Mouse (Mus musculus) forebrain, embryonic 11.5 days (tissue): ENCODE results near the gene Adamts12. TPM values are rescaled to one million over a fixed set of nuclear protein-coding genes. Genes with fewer than 3 reads are reported as not detected.
A peak's percentile ranks its signal among the peaks of the same experiment; 100 is the strongest.

Experiments
- ATAC-seq: fragments of 200-750 bp; cut with Nextera tagmentation; replicated peaks from 2 replicates; pipeline ENCODE4 v1.8.0; 2017; ENCODE audit warnings: moderate TSS enrichment; ENCODE audit not compliant: low FRiP score
- DNase-seq: peaks from one replicate; pipeline ENCODE4 v3.0.0-alpha.2; 2017; ENCODE audit warnings: low spot score
- H3K27ac ChIP-seq: fragments of 300-500 bp; sonication (generic); 2 replicates; pipeline ENCODE4 v1.5.1; 2014; ENCODE audit warnings: low read depth, low read length
- H3K27me3 ChIP-seq: fragments of 300-500 bp; sonication (generic); 2 replicates; pipeline ENCODE4 v1.6.1; 2014; ENCODE audit warnings: mild to moderate bottlenecking, low read length, mixed read lengths; ENCODE audit not compliant: control insufficient read depth, insufficient read depth
- H3K36me3 ChIP-seq: fragments of 300-500 bp; sonication (generic); 2 replicates; pipeline ENCODE4 v1.6.1; 2014; ENCODE audit warnings: mild to moderate bottlenecking, low read length, moderate library complexity, mixed read lengths; ENCODE audit not compliant: control insufficient read depth, insufficient read depth
- H3K4me1 ChIP-seq: fragments of 300-500 bp; sonication (generic); replicated peaks from 2 replicates; pipeline ENCODE4 v1.6.1; 2014; ENCODE audit warnings: low read length, mixed read lengths; ENCODE audit not compliant: control insufficient read depth, insufficient read depth
- H3K4me2 ChIP-seq: fragments of 300-500 bp; sonication (generic); 2 replicates; pipeline ENCODE4 v1.6.1; 2014; ENCODE audit warnings: low read depth, mild to moderate bottlenecking, low read length, moderate library complexity, mixed read lengths; ENCODE audit not compliant: severe bottlenecking
- H3K4me3 ChIP-seq: fragments of 300-500 bp; sonication (generic); 2 replicates; pipeline ENCODE4 v1.5.1; 2014; ENCODE audit warnings: low read depth, low read length
- H3K9ac ChIP-seq: fragments of 300-500 bp; sonication (generic); 2 replicates; pipeline ENCODE4 v1.6.1; 2014; ENCODE audit warnings: low read length
- H3K9me3 ChIP-seq: fragments of 300-500 bp; sonication (generic); 2 replicates; pipeline ENCODE4 v1.6.1; 2016; ENCODE audit warnings: low read length, mixed read lengths; ENCODE audit not compliant: control insufficient read depth
- WGBS: fragments of 180-500 bp; shearing (Covaris S2); extraction: QIAGEN DNeasy Blood & Tissue Kit; methylation state at CpG from one replicate; pipeline ENCODE4 v1.1.7; 2014; 5-methylcytosine and 5-hydroxymethylcytosine counted together
- polyA plus RNA-seq: library from polyadenylated mRNA; unstranded; fragments of >200 nt; fragmentation: Nextera tagmentation; extraction: Ambion mirVana; gene quantifications from 2 replicates; pipeline ENCODE4 v1.2.1, GENCODE M21; 2014

Gene Adamts12
- polyA plus RNA-seq, 1 experiment from 2014 or later: 2.1 TPM

DNA sequence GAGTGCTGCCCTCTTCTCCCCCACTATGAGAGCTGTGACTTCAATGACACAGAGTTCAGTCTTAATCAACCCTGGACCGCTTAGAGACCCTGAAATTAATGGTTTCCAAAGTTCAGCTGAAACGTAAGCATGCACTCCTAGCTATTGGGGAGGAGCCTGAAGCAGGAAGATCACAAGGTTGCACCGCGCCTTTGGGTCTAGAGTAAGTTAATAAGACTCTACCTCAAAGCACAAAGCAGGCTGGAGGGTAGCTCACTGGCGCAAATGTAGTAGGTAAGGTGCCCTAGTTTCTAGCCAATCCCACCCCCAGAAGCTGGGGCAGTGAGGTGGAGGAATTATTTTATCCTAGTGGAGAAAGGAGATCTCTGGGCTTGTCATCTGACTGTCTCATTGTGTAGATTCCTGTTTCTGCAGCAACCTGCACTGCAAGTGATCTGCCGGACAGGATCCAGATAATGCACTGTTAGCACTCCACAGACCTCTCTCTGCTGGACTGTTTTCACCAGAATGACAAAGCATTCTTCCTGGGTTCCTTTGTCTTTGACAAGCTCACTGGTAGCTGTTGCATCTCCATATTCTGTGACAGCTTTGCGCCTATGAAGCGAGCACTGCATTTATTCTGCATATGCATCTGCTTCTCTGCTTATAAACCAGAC is 315.0 kb downstream of the Adamts12 start:
- no peak for ATAC-seq
- no peaks in the 10 kb centered on the region for H3K27me3 ChIP-seq
- H3K36me3 ChIP-seq: peaks cover 6% of the 10 kb centered on the region
- H3K9ac ChIP-seq: no peak overlapping the region
- H3K9me3 ChIP-seq: no peaks in the 10 kb centered on the region
- H3K27ac ChIP-seq: no peak overlapping the region
- no peak overlapping the region for H3K4me2 ChIP-seq
- WGBS: 91% methylated on average over 8 of the region's 8 CpGs
- H3K4me3 ChIP-seq: no peak overlapping the region
- H3K4me1 ChIP-seq: no peaks in the 10 kb centered on the region
- DNase-seq: no peak

DNA sequence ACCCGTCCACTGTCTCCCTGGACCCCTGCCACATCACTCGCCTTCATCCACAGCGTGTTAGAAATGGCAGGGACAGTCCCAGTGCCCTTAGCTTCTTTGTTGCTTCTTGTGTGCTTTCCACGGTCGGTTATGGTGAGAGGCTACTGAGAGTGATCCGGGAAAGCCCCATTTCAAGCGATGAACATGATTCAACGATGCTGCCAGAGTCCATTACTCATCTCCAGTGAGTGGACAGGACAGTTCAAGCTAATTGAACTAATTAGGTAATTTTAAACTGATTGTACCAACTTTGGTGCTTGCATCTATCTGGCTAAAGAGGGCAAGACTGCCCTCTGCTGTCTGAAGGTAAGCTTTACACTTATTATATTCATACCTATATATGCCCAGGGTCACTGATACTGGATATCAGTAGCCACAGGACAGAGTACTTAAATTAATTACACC is 315.5 kb downstream of the Adamts12 start:
- Histone ChIP-seq H3K9me3 (no peaks in the 10 kb centered on the region), H3K4me2 (no peak overlapping the region), H3K36me3 (peaks cover 11% of the 10 kb centered on the region), H3K4me1 (no peaks in the 10 kb centered on the region), H3K27me3 (no peaks in the 10 kb centered on the region), H3K4me3 (no peak overlapping the region), H3K27ac (no peak overlapping the region), H3K9ac (no peak overlapping the region)
- ATAC-seq (peak; percentile 53; the same call in 1 of the 2 replicates), DNase-seq (no peak)
- 56% methylated on average over 8 of the region's 8 CpGs for whole genome bisulfite sequencing

DNA sequence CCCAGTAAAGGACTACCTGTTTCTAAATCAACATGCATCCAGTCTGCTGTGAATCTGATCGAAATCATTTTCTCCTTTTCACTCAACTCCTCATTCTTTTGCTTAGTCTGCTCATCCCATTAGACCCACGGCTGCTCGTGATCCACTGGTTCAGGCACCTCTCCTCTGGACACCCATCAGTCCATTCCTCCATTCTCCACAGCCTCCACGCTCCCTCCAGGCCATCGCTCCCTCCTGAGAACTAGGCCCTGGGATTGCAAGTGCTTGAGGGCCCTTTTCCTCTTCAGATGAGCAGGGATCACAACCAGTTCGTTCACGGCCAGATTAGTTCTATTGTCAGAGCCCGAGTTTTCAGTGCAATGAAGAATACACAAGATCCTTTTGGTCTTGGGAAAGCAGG is 316.0 kb downstream of the Adamts12 start:
- no peaks in the 10 kb centered on the region for H3K9me3 ChIP-seq
- ATAC-seq (0 out of 2 replicates have a peak, but pooled peaks have one; percentile 18), DNase-seq (no peak)
- WGBS: 78% methylated on average over 8 of the region's 8 CpGs
- H3K27ac ChIP-seq: no peak overlapping the region
- no peak overlapping the region for H3K9ac ChIP-seq
- no peaks in the 10 kb centered on the region for H3K27me3 ChIP-seq
- no peak overlapping the region for H3K4me3 ChIP-seq
- no peaks in the 10 kb centered on the region for H3K4me1 ChIP-seq
- H3K4me2 ChIP-seq: no peak overlapping the region
- H3K36me3 ChIP-seq: peaks cover 11% of the 10 kb centered on the region

DNA sequence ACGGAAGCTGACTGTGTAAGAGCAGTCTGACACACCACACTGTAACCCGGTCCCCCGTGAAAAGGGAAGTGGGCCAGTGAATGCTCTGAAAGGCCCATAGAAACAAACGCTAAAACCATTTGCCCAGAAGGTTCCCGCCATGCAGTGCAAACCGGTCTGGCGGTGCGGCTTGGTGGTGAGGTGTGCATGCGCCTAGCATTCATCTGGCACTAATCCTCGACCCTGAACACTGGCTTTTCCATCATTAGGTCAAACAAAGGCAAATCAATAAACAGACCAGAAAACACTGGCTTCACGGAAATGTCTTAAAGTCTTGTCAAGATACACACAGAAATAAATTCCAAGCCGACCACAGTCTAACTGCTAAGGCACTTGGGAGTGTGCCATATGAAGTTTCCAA is 318.0 kb downstream of the Adamts12 start:
- H3K4me3 ChIP-seq: no peak overlapping the region
- DNase-seq (no peak), ATAC-seq (no peak)
- WGBS: 90% methylated on average over 12 of the region's 12 CpGs
- H3K27me3 ChIP-seq: no peaks in the 10 kb centered on the region
- no peaks in the 10 kb centered on the region for H3K9me3 ChIP-seq
- H3K27ac ChIP-seq: no peak overlapping the region
- H3K4me2 ChIP-seq: no peak overlapping the region
- peaks cover 19% of the 10 kb centered on the region for H3K36me3 ChIP-seq
- no peak overlapping the region for H3K9ac ChIP-seq
- H3K4me1 ChIP-seq: no peaks in the 10 kb centered on the region

DNA sequence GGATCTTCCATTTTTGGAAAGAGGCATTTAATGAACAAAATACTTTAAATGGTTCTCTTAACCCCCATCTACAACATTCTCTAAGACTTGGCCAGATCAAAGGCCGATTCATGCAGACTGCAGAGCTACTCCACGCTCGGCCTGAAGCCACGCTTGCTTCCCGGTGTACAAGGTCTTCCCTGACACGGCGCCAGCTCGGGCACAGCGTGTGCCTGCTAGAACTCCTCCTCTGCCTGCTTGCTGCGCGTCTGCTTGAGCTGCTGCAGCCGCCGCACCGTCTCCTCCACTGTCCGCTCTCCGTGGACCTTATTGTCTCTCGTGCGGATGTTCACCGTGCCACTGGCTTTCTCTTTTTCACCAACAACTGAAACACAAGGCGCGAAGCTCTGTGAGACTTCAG is 319.2 kb downstream of the Adamts12 start:
- Histone ChIP-seq H3K27ac (no peak overlapping the region), H3K9me3 (no peaks in the 10 kb centered on the region), H3K4me3 (no peak overlapping the region), H3K36me3 (peaks cover 19% of the 10 kb centered on the region), H3K9ac (no peak overlapping the region), H3K4me2 (no peak overlapping the region), H3K27me3 (no peaks in the 10 kb centered on the region), H3K4me1 (no peaks in the 10 kb centered on the region)
- 94% methylated on average over 21 of the region's 21 CpGs for WGBS
- no peak for DNase-seq
- ATAC-seq: no peak

DNA sequence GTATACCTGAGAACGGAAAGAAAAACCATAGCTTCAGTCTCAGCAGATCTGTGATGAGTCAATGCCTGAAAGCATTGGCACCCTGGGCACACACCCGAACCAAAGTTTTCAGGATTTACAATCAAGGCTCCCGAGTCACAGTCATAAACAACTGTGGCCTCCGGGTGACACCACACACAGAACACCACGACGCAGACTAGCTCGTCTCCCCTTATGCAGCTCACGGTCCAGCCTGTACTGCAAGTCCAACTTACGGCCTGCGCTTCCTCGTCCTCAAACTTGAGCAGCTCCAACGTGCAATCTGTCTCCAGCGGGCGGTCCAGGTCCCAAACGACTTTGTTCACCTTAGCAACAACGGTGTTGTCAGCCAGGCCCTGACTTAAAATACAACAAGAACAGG is 328.3 kb downstream of the Adamts12 start:
- Histone ChIP-seq H3K4me2 (no peak overlapping the region), H3K9ac (no peak overlapping the region), H3K27me3 (no peaks in the 10 kb centered on the region), H3K27ac (no peak overlapping the region), H3K4me1 (no peaks in the 10 kb centered on the region), H3K9me3 (no peaks in the 10 kb centered on the region), H3K4me3 (no peak overlapping the region), H3K36me3 (peaks cover 21% of the 10 kb centered on the region; the same call in 1 of the 2 replicates)
- 95% methylated on average over 16 of the region's 16 CpGs for WGBS
- ATAC-seq (no peak), DNase-seq (no peak)

DNA sequence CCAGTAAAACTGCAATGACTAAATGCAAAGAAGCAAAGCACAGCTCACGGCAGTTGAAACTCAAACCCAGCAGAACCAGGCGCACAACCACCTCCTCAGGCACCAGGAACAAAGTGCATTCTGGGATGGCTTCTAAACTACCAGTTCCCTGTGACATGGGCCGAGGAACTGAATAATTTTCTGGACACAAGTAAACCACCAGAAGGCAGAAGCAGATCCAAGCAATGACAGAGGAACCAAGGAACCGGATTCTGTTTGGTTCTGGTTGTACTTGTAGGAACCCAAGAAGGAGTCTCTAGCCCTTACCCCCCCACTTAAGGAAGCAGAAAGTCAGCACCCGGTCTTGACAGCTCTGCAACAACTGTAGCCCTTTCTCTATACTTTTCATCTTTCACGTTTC is 331.8 kb downstream of the Adamts12 start:
- peaks cover 8% of the 10 kb centered on the region; the same call in 1 of the 2 replicates for H3K36me3 ChIP-seq
- 90% methylated on average over 6 of the region's 6 CpGs for WGBS
- no peak overlapping the region for H3K4me2 ChIP-seq
- H3K9me3 ChIP-seq: no peaks in the 10 kb centered on the region
- H3K4me3 ChIP-seq: no peak overlapping the region
- ATAC-seq (no peak), DNase-seq (no peak)
- H3K27me3 ChIP-seq: no peaks in the 10 kb centered on the region
- no peak overlapping the region for H3K27ac ChIP-seq
- H3K4me1 ChIP-seq: peaks cover 3% of the 10 kb centered on the region; the same call in 1 of the 2 replicates
- no peak overlapping the region for H3K9ac ChIP-seq
